8 mouse cellular contexts compared by ENCODE assay signal in genomic region chr13:59927379-59928111, GRCm38 (mm10).
A peak's percentile ranks its signal among the peaks of the same experiment; 100 is the strongest.
DNase-seq lines count a peak whose midpoint lies in the region; ATAC-seq and TF ChIP-seq lines count a peak whose summit lies in the region.

No protein-coding gene starts in this region.

- H3K9ac ChIP-seq in lung, embryonic 14.5 days, result no peak overlapping the region
- H3K9ac ChIP-seq in forebrain, embryonic 14.5 days (ENCODE audit: low read length), result peak overlapping the region; percentile 5; the same call in 1 of the 2 replicates
- no peak overlapping the region for H3K9ac ChIP-seq in kidney, postnatal 0 days (ENCODE audit: low read depth, low read length)
- H3K9ac ChIP-seq in neural tube, embryonic 14.5 days (replicated peaks; ENCODE audit: low read depth, low read length), result no peak overlapping the region; the same call in 1 of the 2 replicates

- no peak overlapping the region for H3K27ac ChIP-seq in lung, embryonic 14.5 days (ENCODE audit: low read depth)
- peak overlapping the region; percentile 60; the same call in 1 of the 2 replicates for H3K27ac ChIP-seq in forebrain, embryonic 14.5 days (ENCODE audit: low read depth, low read length)
- no peak overlapping the region for H3K27ac ChIP-seq in kidney, postnatal 0 days
- no peak overlapping the region for H3K27ac ChIP-seq in neural tube, embryonic 14.5 days (ENCODE audit: low read depth, low read length)

- 51% methylated on average over 12 of the region's 12 CpGs for WGBS in lung, embryonic 14.5 days
- WGBS in forebrain, embryonic 14.5 days, result 7% methylated on average over 12 of the region's 12 CpGs
- WGBS in kidney, postnatal 0 days, result 38% methylated on average over 12 of the region's 12 CpGs
- WGBS in neural tube, embryonic 14.5 days, result 16% methylated on average over 12 of the region's 12 CpGs

- no peaks in the 10 kb centered on the region for H3K4me1 ChIP-seq in lung, embryonic 14.5 days (ENCODE audit: insufficient read depth)
- H3K4me1 ChIP-seq in forebrain, embryonic 14.5 days (ENCODE audit: control insufficient read depth, insufficient read depth, low read length), result peaks cover 14% of the 10 kb centered on the region
- peaks cover 9% of the 10 kb centered on the region for H3K4me1 ChIP-seq in kidney, postnatal 0 days (replicated peaks; ENCODE audit: insufficient read depth, low read length)
- peaks cover 3% of the 10 kb centered on the region; the same call in 1 of the 2 replicates for H3K4me1 ChIP-seq in neural tube, embryonic 14.5 days (ENCODE audit: control insufficient read depth, insufficient read depth, low read length)

- H3K4me3 ChIP-seq in lung, embryonic 14.5 days (ENCODE audit: low read depth, low read length), result no peak overlapping the region
- no peak overlapping the region for H3K4me3 ChIP-seq in forebrain, embryonic 14.5 days (ENCODE audit: low read depth, low read length)
- H3K4me3 ChIP-seq in kidney, postnatal 0 days (replicated peaks; ENCODE audit: low read depth, low read length), result no peak overlapping the region
- no peak overlapping the region for H3K4me3 ChIP-seq in neural tube, embryonic 14.5 days (ENCODE audit: low read depth, low read length)

- H3K4me2 ChIP-seq in lung, embryonic 14.5 days, result no peak overlapping the region
- peak overlapping the region; percentile 16; the same call in 1 of the 2 replicates for H3K4me2 ChIP-seq in forebrain, embryonic 14.5 days (ENCODE audit: low read length)
- H3K4me2 ChIP-seq in kidney, postnatal 0 days (ENCODE audit: low read length), result no peak overlapping the region
- no peak overlapping the region for H3K4me2 ChIP-seq in neural tube, embryonic 14.5 days (ENCODE audit: low read depth, low read length)

- no peaks in the 10 kb centered on the region for H3K9me3 ChIP-seq in lung, embryonic 14.5 days (ENCODE audit: low read depth, low read length)
- H3K9me3 ChIP-seq in forebrain, embryonic 14.5 days (replicated peaks; ENCODE audit: control insufficient read depth, low read length), result no peaks in the 10 kb centered on the region
- H3K9me3 ChIP-seq in kidney, postnatal 0 days (replicated peaks; ENCODE audit: low read length), result no peaks in the 10 kb centered on the region
- H3K9me3 ChIP-seq in neural tube, embryonic 14.5 days (ENCODE audit: control insufficient read depth, low read length), result no peaks in the 10 kb centered on the region

- TF ChIP-seq CTCF in lung, embryonic 14.5 days (IDR thresholded peaks at IDR 0.05; ENCODE audit: low read depth), result no peak
- TF ChIP-seq CTCF in kidney, postnatal 0 days (IDR thresholded peaks at IDR 0.05; ENCODE audit: low read depth), result no peak

- DNase-seq in lung, embryonic 14.5 days, result peak; percentile 44
- DNase-seq in lung, postnatal 4 days, result no peak
- peak; percentile 73 for DNase-seq in forebrain, embryonic 14.5 days (ENCODE audit: low spot score)
- no peak for DNase-seq in kidney, postnatal 0 days (ENCODE audit: low spot score)
- no peak for DNase-seq in thymus, postnatal 4 days
- DNase-seq in layer of hippocampus, adult 11-12 months (ENCODE audit: low spot score), result no peak
- no peak for DNase-seq in left cerebral cortex, adult 11 months (ENCODE audit: low spot score)

- no peaks in the 10 kb centered on the region for H3K27me3 ChIP-seq in lung, embryonic 14.5 days (ENCODE audit: insufficient read depth, low read length)
- H3K27me3 ChIP-seq in forebrain, embryonic 14.5 days (replicated peaks; ENCODE audit: control insufficient read depth, insufficient read depth, low read length), result no peaks in the 10 kb centered on the region
- no peaks in the 10 kb centered on the region for H3K27me3 ChIP-seq in kidney, postnatal 0 days (ENCODE audit: insufficient read depth, low read length)
- no peaks in the 10 kb centered on the region for H3K27me3 ChIP-seq in neural tube, embryonic 14.5 days (ENCODE audit: control insufficient read depth, insufficient read depth, low read length)

- H3K36me3 ChIP-seq in lung, embryonic 14.5 days (ENCODE audit: insufficient read depth), result no peaks in the 10 kb centered on the region
- no peaks in the 10 kb centered on the region for H3K36me3 ChIP-seq in forebrain, embryonic 14.5 days (ENCODE audit: control insufficient read depth, insufficient read depth, low read length)
- H3K36me3 ChIP-seq in kidney, postnatal 0 days (ENCODE audit: insufficient read depth, low read length), result no peaks in the 10 kb centered on the region
- H3K36me3 ChIP-seq in neural tube, embryonic 14.5 days (ENCODE audit: control insufficient read depth, insufficient read depth, low read length), result no peaks in the 10 kb centered on the region

- peak; percentile 52; the same call in 1 of the 2 replicates for ATAC-seq in lung, embryonic 14.5 days (ENCODE audit: insufficient read depth)
- peak; percentile 62 for ATAC-seq in forebrain, embryonic 14.5 days
- ATAC-seq in kidney, postnatal 0 days (replicated peaks; ENCODE audit: low FRiP score, low read depth), result peak; percentile 66; the same call in 1 of the 2 replicates
- peak; percentile 79 for ATAC-seq in neural tube, embryonic 14.5 days (ENCODE audit: low read depth)

Comparison
In these comparisons a context has a peak if more than half of its experiments do, and no peak if none do; other contexts are left out.
1. DNase-seq: peak in lung, embryonic 14.5 days (single experiment) and forebrain, embryonic 14.5 days (single experiment); none in lung, postnatal 4 days (0 of 2), kidney, postnatal 0 days (single experiment), thymus, postnatal 4 days (single experiment), layer of hippocampus, adult 11-12 months (single experiment) and left cerebral cortex, adult 11 months (single experiment).
2. Peak in every context shown above with its lines, with median percentiles within 50 percentile points of each other: ATAC-seq.